Mouse (Mus musculus): Measurements from ENCODE around the gene Fjx1. TPM values are rescaled to one million over a fixed set of nuclear protein-coding genes. Genes with fewer than 3 reads are reported as not detected.
A peak's percentile ranks its signal among the peaks of the same experiment; 100 is the strongest.

Fjx1 gene
- polyA plus RNA-seq, 1 experiment from 2014 or later, result 12.1 TPM

DNA sequence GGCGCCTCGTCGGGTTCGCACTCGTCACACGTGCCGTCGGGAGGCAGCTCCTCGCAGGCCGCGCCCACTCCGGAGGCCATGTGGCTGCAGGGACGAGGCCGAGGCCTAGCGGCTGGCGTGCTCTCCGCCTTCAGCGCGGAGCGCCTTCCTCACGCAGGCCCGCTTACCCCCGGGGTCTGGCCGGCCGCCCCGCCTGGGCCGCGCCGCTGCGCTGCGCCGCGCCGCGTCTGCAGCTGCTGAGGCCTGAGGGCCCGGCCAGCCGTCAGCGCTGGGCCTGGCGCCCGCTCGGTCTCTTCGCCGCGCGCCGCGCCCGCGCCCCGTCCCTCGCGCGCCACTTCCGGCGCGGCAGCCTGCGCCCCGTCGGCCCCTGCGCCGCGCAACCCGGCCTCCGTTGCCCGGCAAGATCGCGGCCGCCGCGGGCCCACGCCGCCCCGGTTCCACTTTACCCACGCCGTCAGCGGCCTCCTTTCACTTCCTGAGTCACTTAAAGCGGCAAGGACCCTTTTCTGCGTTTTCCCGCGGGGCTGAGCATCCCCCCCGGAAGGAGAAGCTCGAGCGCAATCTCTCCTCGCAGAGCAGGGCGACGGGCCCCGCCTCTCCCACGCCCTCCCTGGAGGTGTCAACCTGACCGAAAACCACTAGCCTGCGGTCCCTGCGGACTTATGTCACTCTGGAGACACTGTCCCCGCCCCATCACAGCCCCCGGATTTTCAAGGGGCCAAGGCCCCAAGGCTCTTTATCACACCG is 51.5 kb downstream of the Fjx1 start:
- Histone ChIP-seq H3K27me3 (ENCODE audit: insufficient read depth, low read length) (no peaks in the 10 kb centered on the region; the same call in 1 of the 2 replicates), H3K9me3 (replicated peaks; ENCODE audit: low read length) (no peaks in the 10 kb centered on the region), H3K4me1 (replicated peaks; ENCODE audit: insufficient read depth, low read length) (peaks cover 15% of the 10 kb centered on the region), H3K27ac (peak overlapping the region; percentile 98), H3K4me2 (ENCODE audit: low read length) (peak overlapping the region; percentile 82), H3K4me3 (replicated peaks; ENCODE audit: low read depth, low read length) (peak overlapping the region; percentile 64), H3K36me3 (ENCODE audit: insufficient read depth, low read length) (no peaks in the 10 kb centered on the region), H3K9ac (ENCODE audit: low read depth, low read length) (peak overlapping the region; percentile 96)
- DNase-seq (ENCODE audit: low spot score) (peak; percentile 90), ATAC-seq (replicated peaks; ENCODE audit: low FRiP score, low read depth) (peak; percentile 88)
- under 1% methylated on average over 78 of the region's 94 CpGs for WGBS
- no peak for TF ChIP-seq CTCF (IDR thresholded peaks at IDR 0.05; ENCODE audit: low read depth)

DNA sequence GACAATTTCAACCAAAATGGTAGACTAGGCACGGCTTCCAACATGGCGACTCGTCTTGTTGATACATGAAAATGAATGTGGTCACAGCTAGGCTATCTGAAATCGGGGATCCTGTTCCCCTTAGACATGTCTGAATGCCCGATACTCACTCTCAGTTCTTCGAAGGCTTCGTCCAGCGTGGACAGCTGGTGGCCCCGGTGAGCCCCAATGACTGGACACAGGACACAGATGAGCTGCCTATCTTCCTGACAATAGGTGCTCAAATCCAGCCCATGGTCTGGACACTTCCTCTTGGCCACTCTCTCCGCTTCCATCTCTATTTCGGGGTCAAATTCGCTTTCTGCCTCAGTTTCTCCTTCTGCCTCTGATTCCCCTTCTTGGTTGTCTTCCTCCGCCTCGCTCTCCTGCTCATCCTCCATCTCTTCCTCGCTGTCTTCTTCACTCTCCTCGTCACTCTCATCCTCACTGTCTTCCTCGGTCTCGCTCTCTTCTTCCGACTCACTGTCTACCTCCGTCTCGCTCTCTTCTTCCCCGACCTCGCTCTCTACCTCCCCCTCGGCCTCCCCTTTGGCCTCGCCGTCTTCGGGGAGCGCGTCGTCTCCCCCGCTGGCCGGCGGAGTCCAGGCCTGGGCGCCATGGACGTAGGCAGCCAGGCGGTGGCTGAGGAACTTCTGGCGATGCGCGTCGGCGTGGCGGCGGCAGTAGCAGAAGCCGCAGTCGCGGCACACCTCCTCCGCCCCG is 52.3 kb downstream of the Fjx1 start:
- Histone ChIP-seq H3K4me2 (ENCODE audit: low read length) (peak overlapping the region; percentile 82), H3K4me3 (replicated peaks; ENCODE audit: low read depth, low read length) (peak overlapping the region; percentile 64), H3K4me1 (replicated peaks; ENCODE audit: insufficient read depth, low read length) (peaks cover 15% of the 10 kb centered on the region), H3K9me3 (replicated peaks; ENCODE audit: low read length) (no peaks in the 10 kb centered on the region), H3K27ac (peak overlapping the region; percentile 98), H3K36me3 (ENCODE audit: insufficient read depth, low read length) (no peaks in the 10 kb centered on the region), H3K27me3 (ENCODE audit: insufficient read depth, low read length) (no peaks in the 10 kb centered on the region; the same call in 1 of the 2 replicates), H3K9ac (ENCODE audit: low read depth, low read length) (peak overlapping the region; percentile 96)
- TF ChIP-seq CTCF (IDR thresholded peaks at IDR 0.05; ENCODE audit: low read depth), result no peak
- DNase-seq (ENCODE audit: low spot score) (no peak), ATAC-seq (replicated peaks; ENCODE audit: low FRiP score, low read depth) (no peak)
- WGBS, result 36% methylated on average over 48 of the region's 48 CpGs

Other genes with a start within 250 kb of the Fjx1 start
- gene Trim44, start 44.7 kb downstream of the Fjx1 start, polyA plus RNA-seq (2015; fragmentation: Nextera tagmentation; extraction: Ambion mirVana), result 20.1 and 24.5 TPM in 2 replicates
- 28.7 and 28.9 TPM in 2 replicates for gene Pamr1, start 97.5 kb upstream of the Fjx1 start, polyA plus RNA-seq (2015; fragmentation: Nextera tagmentation; extraction: Ambion mirVana)
- 0.13 and 0.27 TPM in 2 replicates for gene Slc1a2, start 206.2 kb upstream of the Fjx1 start, polyA plus RNA-seq (2015; fragmentation: Nextera tagmentation; extraction: Ambion mirVana)